Mouse (Mus musculus): ENCODE measurements at regions not wholly inside any gene's neighbourhood (a gene's known extent, or its start where the extent isn't known, plus 50 kb on each side); places are given as distances from the start of the nearest gene placed in this dataset.

- no peak for TF ChIP-seq POLR2A (IDR thresholded peaks at IDR 0.05; ENCODE audit: extremely low read depth, insufficient read depth, low read length)
- TF ChIP-seq CTCF (IDR thresholded peaks at IDR 0.05; ENCODE audit: low read depth, low read length): no peak
Observed at GRCm38 (mm10) chr15:59905832-59906797, 110.3 kb downstream of the 4933412E24Rik start.

All from liver, adult 2 months (tissue).